Mouse (Mus musculus) bone marrow macrophage, adult 2 months (primary cell): Measurements from ENCODE around the gene Rilp.

ENCODE experiments used
- CTCF ChIP-seq: IDR thresholded peaks from 2 replicates; pipeline ENCODE4 v1.5.1; 2012; ENCODE audit warnings: low read depth, mild to moderate bottlenecking, low read length, moderate library complexity
- POLR2A ChIP-seq: IDR thresholded peaks from 2 replicates; pipeline ENCODE4 v1.6.1; 2012; ENCODE audit warnings: mild to moderate bottlenecking, low read depth, low read length, borderline replicate concordance

GRCm38 (mm10) chr11:75486192-75486591 is 23.7 kb upstream of the Rilp start:
- no peak for TF ChIP-seq CTCF
- TF ChIP-seq POLR2A: no peak
